Mouse (Mus musculus) brain, embryonic 14.5 days (tissue): ENCODE measurements around the gene Chst8.

Source experiments
- CTCF ChIP-seq: fragments of 200-500 bp; IDR thresholded peaks from 2 replicates; pipeline ENCODE4 v1.5.1; 2012; ENCODE audit warnings: inconsistent platforms, mild to moderate bottlenecking, moderate library complexity, borderline replicate concordance; ENCODE audit not compliant: insufficient read depth, insufficient read length; ENCODE audit errors: extremely low read depth
- POLR2A ChIP-seq: fragments of 200-500 bp; IDR thresholded peaks from 2 replicates; pipeline ENCODE4 v1.6.1; 2012; ENCODE audit warnings: mild to moderate bottlenecking, inconsistent platforms, borderline replicate concordance; ENCODE audit not compliant: poor library complexity, insufficient read depth, insufficient read length, severe bottlenecking; ENCODE audit errors: extremely low read depth

- TF ChIP-seq CTCF (no peak), POLR2A (no peak)
These were observed 127.3 kb downstream of the Chst8 start for GRCm38 (mm10) chr7:34685176-34685575.
